Mouse (Mus musculus) myocyte (in vitro differentiated cells): Measurements from ENCODE around the gene Prpf6.

Source experiments
- MYOG ChIP-seq, 3 experiments: IDR thresholded peaks; one replicate each; pipeline ENCODE4 v1.6.1; 2011; ENCODE audit warnings: control low read depth in 2 of 3, low read depth in 2 of 3, mild to moderate bottlenecking in 2 of 3; ENCODE audit not compliant: insufficient read length in 2 of 3, control insufficient read depth in 1 of 3, insufficient read depth in 1 of 3
- POLR2A ChIP-seq: IDR thresholded peaks from one replicate; pipeline ENCODE4 v1.6.1; 2011; ENCODE audit warnings: low read depth, mild to moderate bottlenecking, control low read depth, moderate library complexity; ENCODE audit not compliant: insufficient read length
- POLR2AphosphoS2 ChIP-seq: IDR thresholded peaks from one replicate; pipeline ENCODE4 v1.6.1; 2011; ENCODE audit warnings: low read depth, control low read depth; ENCODE audit not compliant: insufficient read length
- TCF12 ChIP-seq: IDR thresholded peaks from one replicate; pipeline ENCODE4 v1.6.1; 2011; ENCODE audit warnings: mild to moderate bottlenecking, control low read depth; ENCODE audit not compliant: poor library complexity, insufficient read depth, severe bottlenecking
- USF1 ChIP-seq: IDR thresholded peaks from one replicate; pipeline ENCODE4 v1.6.1; 2011; ENCODE audit warnings: low read depth, mild to moderate bottlenecking, control low read depth, moderate library complexity

GRCm38 (mm10) chr2:181588229-181588780 is 3.4 kb upstream of the Prpf6 start:
- TF ChIP-seq POLR2AphosphoS2 (no peak), MYOG (IDR thresholded peaks at IDR 0.05; ENCODE audit: control insufficient read depth in 1 of 3, insufficient read depth in 1 of 3, insufficient read length in 2 of 3, low read depth in 2 of 3) (no peak), USF1 (no peak), POLR2A (no peak), TCF12 (no peak)
